Mouse (Mus musculus): Measurements from ENCODE around the gene Ascc1. TPM values are rescaled to one million over a fixed set of nuclear protein-coding genes. Genes with fewer than 3 reads are reported as not detected.

The Ascc1 gene
- polyA plus RNA-seq, 2 experiments, result 10.7 to 16.8 TPM

DNA sequence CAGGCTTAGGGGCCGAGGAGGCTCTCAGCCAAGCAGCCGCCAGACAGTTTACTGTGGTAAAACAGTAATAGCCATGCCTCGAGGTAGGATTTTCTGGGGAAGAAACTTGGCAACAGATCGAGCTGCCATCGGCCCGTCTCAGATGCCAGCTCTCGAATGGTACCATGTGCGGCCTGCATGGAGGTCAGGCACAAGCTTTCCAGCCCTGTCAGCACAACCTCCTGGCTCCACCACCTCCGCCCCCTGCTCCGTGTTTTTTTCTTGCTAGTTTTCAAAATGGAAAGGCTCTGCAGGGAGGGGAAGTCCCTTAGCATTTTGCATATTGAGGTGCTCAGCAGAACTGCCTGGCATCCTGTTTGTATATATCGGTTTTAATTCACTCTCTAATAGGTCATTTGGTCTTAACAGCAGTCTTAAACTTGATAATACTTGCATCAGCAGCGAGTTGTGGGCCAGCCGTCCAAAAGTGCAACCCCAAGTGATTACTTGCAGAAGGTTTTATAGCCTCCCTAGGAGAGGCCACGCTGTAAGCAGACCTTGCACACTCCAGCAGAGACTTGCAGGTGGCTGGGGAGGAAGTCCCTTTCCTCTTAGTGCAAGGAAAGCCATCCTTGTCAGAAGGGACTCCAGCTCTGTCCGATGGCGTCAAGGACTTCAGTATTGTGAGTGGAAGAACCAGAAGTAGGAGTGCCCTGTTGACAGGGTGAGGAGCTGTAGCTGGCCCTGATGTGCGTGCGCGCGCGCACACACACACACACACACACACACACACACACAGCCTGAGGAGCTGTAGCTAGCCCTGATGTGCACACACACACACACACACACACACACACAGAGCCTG lies 78.6 kb downstream of the Ascc1 start:
- TF ChIP-seq CTCF (IDR thresholded peaks at IDR 0.05; ENCODE audit: low read depth), result no peak
- TF ChIP-seq EP300 (IDR thresholded peaks at IDR 0.05; ENCODE audit: low read depth), result no peak
- 49% methylated on average over 21 of the region's 21 CpGs for WGBS (ENCODE audit: insufficient replicate concordance)
- Histone ChIP-seq H3K4me3 (ENCODE audit: insufficient read depth in 1 of 2, low read depth in 2 of 2, low read length in 2 of 2) (no peak overlapping the region), H3K4me2 (ENCODE audit: low read depth) (peak overlapping the region; percentile 29), H3K4me1 (replicated peaks; ENCODE audit: control insufficient read depth in 2 of 2, insufficient read depth in 2 of 2, low read length in 1 of 2) (peaks cover 41 to 64% of the 10 kb centered on the region in 2 experiments), H3K9me3 (ENCODE audit: control insufficient read depth, low read length) (no peaks in the 10 kb centered on the region), H3K36me3 (replicated peaks; ENCODE audit: control insufficient read depth, insufficient read depth, low read depth) (no peaks in the 10 kb centered on the region), H3K27ac (peak overlapping the region; percentile 84), H3K9ac (replicated peaks) (no peak overlapping the region), H3K27me3 (ENCODE audit: control insufficient read depth, insufficient read depth, low read length) (no peaks in the 10 kb centered on the region)
- DNase-seq (ENCODE audit: low read depth in 3 of 3, low spot score in 3 of 3) (no peak), ATAC-seq (ENCODE audit: insufficient read depth) (no peak)

DNA sequence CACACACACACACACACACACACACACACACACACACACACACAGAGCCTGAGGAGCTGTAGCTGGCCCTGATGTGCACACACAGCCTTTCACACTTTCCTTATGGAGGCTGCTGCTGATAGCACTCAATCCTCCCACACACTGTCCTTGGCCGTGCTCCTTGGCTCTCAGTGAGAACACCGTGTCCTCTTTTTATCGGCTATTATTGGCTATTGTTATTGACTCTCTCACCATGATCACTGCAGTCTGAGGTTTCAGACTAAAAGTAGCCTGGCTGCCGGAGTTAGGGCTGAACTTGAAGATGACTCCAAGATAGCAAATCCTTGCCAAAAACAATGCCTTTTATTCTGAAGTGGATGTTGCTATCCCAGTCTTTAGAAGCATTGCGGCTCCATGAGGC lies 79.3 kb downstream of the Ascc1 start:
- H3K27ac ChIP-seq, result no peak overlapping the region

DNA sequence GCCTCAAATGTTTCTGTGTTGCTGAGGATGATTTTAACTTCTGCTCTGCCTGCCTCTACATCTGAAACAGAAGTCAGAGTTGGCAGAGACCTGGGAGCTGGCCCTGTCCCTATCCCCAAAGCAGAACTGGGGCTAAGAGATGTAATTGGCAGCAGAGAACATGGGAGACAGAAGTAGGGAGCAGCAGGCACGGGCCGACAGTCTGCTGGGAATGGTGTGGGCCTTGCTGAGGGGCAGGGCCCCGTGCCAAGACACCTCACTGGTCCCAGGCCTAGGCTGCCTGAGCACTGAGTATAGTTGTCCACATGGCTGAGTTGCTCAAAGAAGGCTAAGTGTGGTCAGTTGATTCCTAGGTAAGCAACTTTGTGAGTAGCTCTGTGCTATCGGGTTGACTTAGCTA lies 81.5 kb downstream of the Ascc1 start:
- no peak for DNase-seq (ENCODE audit: low read depth in 3 of 3, low spot score in 3 of 3)
- Histone ChIP-seq H3K4me2 (ENCODE audit: low read depth) (no peak overlapping the region), H3K27ac (no peak overlapping the region), H3K9ac (replicated peaks) (no peak overlapping the region), H3K36me3 (replicated peaks; ENCODE audit: control insufficient read depth, insufficient read depth, low read depth) (no peaks in the 10 kb centered on the region), H3K27me3 (ENCODE audit: control insufficient read depth, insufficient read depth, low read length) (no peaks in the 10 kb centered on the region), H3K4me1 (replicated peaks; ENCODE audit: control insufficient read depth in 2 of 2, insufficient read depth in 2 of 2, low read length in 1 of 2) (peaks cover 20 to 39% of the 10 kb centered on the region in 2 experiments), H3K4me3 (ENCODE audit: insufficient read depth in 1 of 2, low read depth in 2 of 2, low read length in 2 of 2) (no peak overlapping the region), H3K9me3 (ENCODE audit: control insufficient read depth, low read length) (no peaks in the 10 kb centered on the region)
- ATAC-seq (ENCODE audit: insufficient read depth), result no peak
- TF ChIP-seq CTCF (IDR thresholded peaks at IDR 0.05; ENCODE audit: low read depth) (no peak), EP300 (IDR thresholded peaks at IDR 0.05; ENCODE audit: low read depth) (no peak)
- 76% methylated on average over 4 of the region's 4 CpGs for WGBS (ENCODE audit: insufficient replicate concordance)

More for the DNA sequence above, 79.3 kb downstream of the Ascc1 start:
- H3K27me3 ChIP-seq (ENCODE audit: control insufficient read depth, insufficient read depth, low read length), result no peaks in the 10 kb centered on the region
- 61% methylated on average over 5 of the region's 5 CpGs for whole genome bisulfite sequencing (ENCODE audit: insufficient replicate concordance)
- H3K4me1 ChIP-seq (replicated peaks; ENCODE audit: control insufficient read depth in 2 of 2, insufficient read depth in 2 of 2, low read length in 1 of 2), result peaks cover 40 to 61% of the 10 kb centered on the region in 2 experiments
- H3K4me2 ChIP-seq (ENCODE audit: low read depth), result no peak overlapping the region
- H3K4me3 ChIP-seq (ENCODE audit: insufficient read depth in 1 of 2, low read depth in 2 of 2, low read length in 2 of 2), result no peak overlapping the region
- TF ChIP-seq CTCF (IDR thresholded peaks at IDR 0.05; ENCODE audit: low read depth) (no peak), EP300 (IDR thresholded peaks at IDR 0.05; ENCODE audit: low read depth) (no peak)
- no peak overlapping the region for H3K9ac ChIP-seq (replicated peaks)
- H3K9me3 ChIP-seq (ENCODE audit: control insufficient read depth, low read length), result no peaks in the 10 kb centered on the region
- H3K36me3 ChIP-seq (replicated peaks; ENCODE audit: control insufficient read depth, insufficient read depth, low read depth), result no peaks in the 10 kb centered on the region
- ATAC-seq (ENCODE audit: insufficient read depth) (no peak), DNase-seq (ENCODE audit: low read depth in 3 of 3, low spot score in 3 of 3) (no peak)

DNA sequence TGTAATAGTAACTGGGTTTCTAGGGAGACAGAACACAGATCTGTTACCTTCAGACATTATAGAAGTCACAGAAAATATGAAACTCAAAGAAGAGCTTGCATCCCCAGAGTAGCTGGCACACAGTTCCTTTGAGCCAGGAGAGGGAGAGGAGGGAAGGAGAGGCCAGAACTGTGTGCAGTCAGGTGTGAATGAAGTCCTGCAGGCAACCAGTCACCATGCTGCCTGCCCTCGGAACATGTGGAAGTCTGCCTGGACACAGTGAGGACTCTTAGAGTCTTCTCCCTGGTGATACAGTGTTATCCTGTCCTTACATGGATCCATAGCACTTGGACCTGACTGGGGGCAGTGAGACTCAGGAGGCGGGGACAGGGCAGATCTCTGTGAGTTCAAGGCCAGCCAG lies 89.7 kb downstream of the Ascc1 start:
- no peaks in the 10 kb centered on the region for H3K9me3 ChIP-seq (ENCODE audit: control insufficient read depth, low read length)
- no peak overlapping the region for H3K27ac ChIP-seq
- H3K4me2 ChIP-seq (ENCODE audit: low read depth), result no peak overlapping the region
- no peaks in the 10 kb centered on the region for H3K36me3 ChIP-seq (replicated peaks; ENCODE audit: control insufficient read depth, insufficient read depth, low read depth)
- DNase-seq (ENCODE audit: low read depth in 3 of 3, low spot score in 3 of 3), result no peak
- H3K4me3 ChIP-seq (ENCODE audit: insufficient read depth in 1 of 2, low read depth in 2 of 2, low read length in 2 of 2), result no peak overlapping the region
- 71% methylated on average over 2 of the region's 2 CpGs for WGBS (ENCODE audit: insufficient replicate concordance)
- no peaks in the 10 kb centered on the region for H3K4me1 ChIP-seq (replicated peaks; ENCODE audit: control insufficient read depth in 2 of 2, insufficient read depth in 2 of 2, low read length in 1 of 2)
- no peak overlapping the region for H3K9ac ChIP-seq (replicated peaks)
- no peak for TF ChIP-seq CTCF (IDR thresholded peaks at IDR 0.05; ENCODE audit: low read depth)
- no peak for ATAC-seq (ENCODE audit: insufficient read depth)
- no peaks in the 10 kb centered on the region for H3K27me3 ChIP-seq (ENCODE audit: control insufficient read depth, insufficient read depth, low read length)

DNA sequence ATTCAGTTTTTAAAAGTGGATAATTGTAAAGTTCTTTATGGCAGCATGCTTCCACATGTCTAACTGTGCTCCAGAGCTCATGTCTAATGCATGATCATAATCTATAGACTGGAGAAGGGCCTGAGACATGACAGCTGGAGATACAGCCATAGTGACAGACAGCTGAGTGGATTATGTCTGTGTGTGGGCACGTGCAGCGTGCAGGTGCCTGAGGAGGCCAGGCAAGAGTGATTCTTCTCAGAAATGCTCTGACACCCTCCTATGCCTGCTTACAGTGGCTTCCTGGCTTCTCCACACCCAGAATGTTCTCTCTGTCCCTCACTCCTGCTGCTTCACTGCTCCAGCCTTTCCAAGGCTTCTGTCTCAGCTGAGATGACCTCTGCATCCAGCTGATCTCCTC lies 91.1 kb downstream of the Ascc1 start:
- Histone ChIP-seq H3K4me3 (ENCODE audit: insufficient read depth in 1 of 2, low read depth in 2 of 2, low read length in 2 of 2) (no peak overlapping the region), H3K36me3 (replicated peaks; ENCODE audit: control insufficient read depth, insufficient read depth, low read depth) (no peaks in the 10 kb centered on the region), H3K9me3 (ENCODE audit: control insufficient read depth, low read length) (no peaks in the 10 kb centered on the region), H3K4me2 (ENCODE audit: low read depth) (no peak overlapping the region), H3K27me3 (ENCODE audit: control insufficient read depth, insufficient read depth, low read length) (no peaks in the 10 kb centered on the region), H3K4me1 (replicated peaks; ENCODE audit: control insufficient read depth in 2 of 2, insufficient read depth in 2 of 2, low read length in 1 of 2) (no peaks in the 10 kb centered on the region), H3K9ac (replicated peaks) (no peak overlapping the region), H3K27ac (no peak overlapping the region)
- DNase-seq (ENCODE audit: low read depth in 3 of 3, low spot score in 3 of 3), result no peak
- TF ChIP-seq EP300 (IDR thresholded peaks at IDR 0.05; ENCODE audit: low read depth), result no peak
- no peak for TF ChIP-seq CTCF (IDR thresholded peaks at IDR 0.05; ENCODE audit: low read depth)
- WGBS (ENCODE audit: insufficient replicate concordance), result 60% methylated on average over 2 of the region's 2 CpGs
- no peak for ATAC-seq (ENCODE audit: insufficient read depth)

All from liver, embryonic 14.5 days (tissue).